Mouse (Mus musculus) midbrain, embryonic 10.5 days (tissue): Measurements from ENCODE around the gene Bco2. TPM values are rescaled to one million over a fixed set of nuclear protein-coding genes. Genes with fewer than 3 reads are reported as not detected.

Experiments used
- DNase-seq: peaks from one replicate; pipeline ENCODE4 v3.0.0-alpha.2; 2017; ENCODE audit warnings: low spot score
- H3K27ac ChIP-seq: fragments of 300-500 bp; sonication (generic); replicated peaks from 2 replicates; pipeline ENCODE4 v1.5.1; 2016; ENCODE audit warnings: mild to moderate bottlenecking
- H3K27me3 ChIP-seq: fragments of 300-500 bp; sonication (generic); 2 replicates; pipeline ENCODE4 v1.6.1; 2016; ENCODE audit warnings: low read depth, mild to moderate bottlenecking; ENCODE audit not compliant: poor library complexity, severe bottlenecking
- H3K36me3 ChIP-seq: fragments of 300-500 bp; sonication (generic); 2 replicates; pipeline ENCODE4 v1.6.1; 2016; ENCODE audit warnings: mild to moderate bottlenecking, moderate library complexity
- H3K4me1 ChIP-seq: fragments of 300-500 bp; sonication (generic); 2 replicates; pipeline ENCODE4 v1.6.1; 2016
- H3K4me3 ChIP-seq: fragments of 300-500 bp; sonication (generic); 2 replicates; pipeline ENCODE4 v1.5.1; 2016; ENCODE audit warnings: mild to moderate bottlenecking, moderate library complexity
- H3K9me3 ChIP-seq: fragments of 300-500 bp; sonication (generic); replicated peaks from 2 replicates; pipeline ENCODE4 v1.6.1; 2016; ENCODE audit warnings: mild to moderate bottlenecking
- whole genome bisulfite sequencing: fragments of 180-500 bp; shearing (Covaris S2); methylation state at CpG from one replicate; pipeline ENCODE4 v1.1.7; 2016; 5-methylcytosine and 5-hydroxymethylcytosine counted together
- polyA plus RNA-seq: library from polyadenylated mRNA; unstranded; fragments of >200 nt; fragmentation: Nextera tagmentation; extraction: Ambion mirVana; gene quantifications from 2 replicates; pipeline ENCODE4 v1.2.1, GENCODE M21; 2016

Gene Bco2
- polyA plus RNA-seq, 1 experiment from 2014 or later: 0.19 TPM

DNA sequence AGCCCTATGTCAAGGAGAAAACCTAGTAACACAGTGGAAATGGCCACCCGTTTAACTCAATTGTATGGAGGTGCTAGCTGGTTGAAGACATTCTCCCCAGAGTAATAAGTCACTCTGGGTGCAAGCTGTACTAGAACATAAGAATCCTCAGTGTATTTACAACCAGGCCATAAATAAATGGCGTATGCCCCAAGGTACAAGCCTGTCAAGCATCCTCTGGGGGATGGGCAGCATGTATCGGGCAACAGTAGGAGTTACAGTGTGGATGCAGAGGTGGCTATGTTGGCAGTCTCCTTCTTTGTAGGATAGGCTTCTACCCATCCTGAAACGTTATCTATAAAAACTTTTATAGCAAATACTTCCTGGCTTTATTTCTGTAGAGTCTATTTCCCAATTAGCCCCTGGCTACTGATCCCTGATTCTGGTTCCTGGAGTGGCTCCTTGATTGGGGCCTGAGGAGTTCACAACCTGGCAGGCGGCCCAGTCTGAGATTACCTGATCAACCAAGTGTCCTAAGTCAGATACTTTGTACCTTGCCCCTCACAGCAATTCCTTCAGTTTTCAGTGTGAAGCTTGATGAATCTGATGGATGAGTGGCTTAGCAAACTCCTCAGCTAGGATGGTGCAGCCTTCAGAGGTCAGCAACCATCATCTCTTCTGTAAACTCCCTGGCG, 30.3 kb upstream of the Bco2 start:
- H3K4me3 ChIP-seq: no peak overlapping the region
- WGBS: 84% methylated on average over 6 of the region's 6 CpGs
- DNase-seq: no peak
- H3K36me3 ChIP-seq: no peaks in the 10 kb centered on the region
- H3K9me3 ChIP-seq: no peaks in the 10 kb centered on the region
- H3K27ac ChIP-seq: no peak overlapping the region
- no peaks in the 10 kb centered on the region for H3K27me3 ChIP-seq
- peaks cover 4% of the 10 kb centered on the region for H3K4me1 ChIP-seq

DNA sequence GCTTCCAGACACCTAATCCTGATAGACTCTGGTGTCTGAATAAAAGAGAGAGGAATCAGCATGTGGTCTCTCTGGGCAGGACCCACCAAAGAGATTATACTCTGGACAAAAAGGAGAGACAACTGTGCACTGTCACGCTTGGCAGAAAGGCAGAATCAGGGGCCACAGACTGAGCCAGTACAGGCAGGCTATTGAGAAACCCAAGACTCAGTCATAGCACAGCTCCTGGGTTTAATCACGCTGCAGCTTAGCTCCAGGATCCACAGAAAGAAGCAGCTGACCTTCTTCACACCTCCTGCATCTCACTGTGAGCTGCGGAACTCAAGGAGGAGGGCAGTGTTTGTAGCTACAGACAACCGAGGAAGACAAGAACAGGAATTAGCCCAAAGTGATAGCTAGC, 25.4 kb upstream of the Bco2 start:
- DNase-seq: no peak
- H3K4me3 ChIP-seq: no peak overlapping the region
- no peaks in the 10 kb centered on the region for H3K9me3 ChIP-seq
- WGBS: 17% methylated on average over 4 of the region's 4 CpGs
- peaks cover 6% of the 10 kb centered on the region for H3K4me1 ChIP-seq
- H3K36me3 ChIP-seq: no peaks in the 10 kb centered on the region
- H3K27me3 ChIP-seq: no peaks in the 10 kb centered on the region
- no peak overlapping the region for H3K27ac ChIP-seq

DNA sequence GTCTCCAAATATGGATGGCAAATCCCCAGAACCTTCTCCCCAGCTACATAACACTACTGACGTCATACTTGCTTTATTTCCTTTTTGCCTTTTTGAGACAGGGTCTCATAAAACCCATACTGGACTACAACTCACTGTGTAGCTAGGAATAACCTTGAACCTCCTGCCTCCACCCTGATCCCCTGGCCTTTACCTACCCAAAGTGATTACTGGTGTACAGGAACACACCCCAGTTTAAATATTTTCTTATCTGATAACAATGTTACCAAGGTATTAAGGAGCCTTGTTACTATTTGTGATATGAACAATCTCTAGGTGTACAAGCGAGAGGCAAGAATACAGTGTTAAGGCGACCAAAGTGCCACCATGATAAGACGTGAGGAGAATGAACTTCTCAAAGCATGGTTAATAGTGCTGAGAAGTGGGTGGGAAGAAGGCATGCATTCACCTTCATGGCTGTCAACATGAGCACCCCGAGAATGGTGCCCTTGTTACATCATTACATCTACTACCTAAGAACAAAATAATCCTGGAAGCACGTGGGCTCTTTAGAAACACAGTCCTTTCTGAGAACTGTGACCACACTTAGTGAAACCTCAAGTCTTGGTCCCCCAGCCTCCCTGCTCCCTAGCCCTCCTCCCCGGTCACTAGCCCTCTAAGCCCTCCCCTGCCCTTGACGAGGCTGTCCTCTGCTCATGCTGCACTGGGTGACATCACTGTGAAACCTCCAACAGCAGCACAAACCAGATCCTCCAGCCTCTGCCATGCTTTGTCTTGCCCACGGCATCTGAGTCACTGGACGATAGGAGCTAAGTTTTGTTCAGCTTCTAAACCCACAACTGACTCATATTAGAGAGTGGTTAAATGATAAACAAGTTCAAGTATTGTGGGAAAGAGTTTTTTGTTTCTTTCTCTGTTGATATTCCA, 14.9 kb upstream of the Bco2 start:
- Histone ChIP-seq H3K27me3 (no peaks in the 10 kb centered on the region), H3K27ac (no peak overlapping the region), H3K4me1 (no peaks in the 10 kb centered on the region), H3K4me3 (no peak overlapping the region), H3K36me3 (no peaks in the 10 kb centered on the region), H3K9me3 (no peaks in the 10 kb centered on the region)
- no peak for DNase-seq
- 81% methylated on average over 10 of the region's 10 CpGs for WGBS

DNA sequence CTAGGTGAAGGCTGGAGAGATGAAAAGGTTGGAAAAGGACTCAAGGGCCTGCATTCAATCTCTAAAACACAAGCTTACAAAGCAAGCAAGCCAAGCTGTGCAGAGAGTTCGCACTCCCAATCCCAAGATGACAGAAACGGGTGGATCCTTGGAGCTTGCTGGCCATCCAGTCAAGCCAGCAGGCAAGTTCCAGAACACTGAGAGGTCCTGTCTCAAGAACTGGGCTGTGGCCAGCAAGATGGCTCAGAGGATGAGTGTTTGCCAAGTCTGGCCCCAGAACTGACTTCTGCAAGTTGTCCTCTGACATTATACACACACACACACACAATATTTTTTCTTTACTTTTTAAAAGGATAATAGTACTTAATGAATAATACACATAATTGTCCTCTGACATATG, 12.9 kb upstream of the Bco2 start:
- Histone ChIP-seq H3K27ac (no peak overlapping the region), H3K4me3 (no peak overlapping the region), H3K4me1 (no peaks in the 10 kb centered on the region), H3K36me3 (no peaks in the 10 kb centered on the region), H3K27me3 (no peaks in the 10 kb centered on the region), H3K9me3 (no peaks in the 10 kb centered on the region)
- DNase-seq: no peak
- WGBS: 86% methylated on average over 2 of the region's 2 CpGs

DNA sequence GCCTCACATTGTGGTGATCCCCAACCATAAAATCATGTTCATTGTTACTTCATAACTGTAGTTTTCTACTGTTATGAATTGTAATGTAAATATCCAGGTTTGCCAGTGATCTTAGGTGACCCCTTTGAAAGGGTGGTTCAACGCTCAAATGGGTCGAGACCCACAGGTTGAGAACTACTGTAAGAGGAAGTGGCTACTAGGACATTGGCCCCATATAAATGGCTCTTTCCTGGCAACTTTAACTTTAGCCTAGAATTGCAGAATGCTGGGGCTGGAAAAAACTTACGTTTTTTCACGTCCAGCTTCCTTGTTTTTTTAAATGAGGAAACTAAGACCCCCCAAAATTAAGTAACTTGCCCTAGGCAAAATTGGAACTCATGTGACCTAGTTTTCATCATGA, 12.4 kb upstream of the Bco2 start:
- Histone ChIP-seq H3K36me3 (no peaks in the 10 kb centered on the region), H3K27me3 (no peaks in the 10 kb centered on the region), H3K9me3 (no peaks in the 10 kb centered on the region), H3K4me1 (no peaks in the 10 kb centered on the region), H3K4me3 (no peak overlapping the region), H3K27ac (no peak overlapping the region)
- no peak for DNase-seq
- 92% methylated on average over 4 of the region's 4 CpGs for WGBS

DNA sequence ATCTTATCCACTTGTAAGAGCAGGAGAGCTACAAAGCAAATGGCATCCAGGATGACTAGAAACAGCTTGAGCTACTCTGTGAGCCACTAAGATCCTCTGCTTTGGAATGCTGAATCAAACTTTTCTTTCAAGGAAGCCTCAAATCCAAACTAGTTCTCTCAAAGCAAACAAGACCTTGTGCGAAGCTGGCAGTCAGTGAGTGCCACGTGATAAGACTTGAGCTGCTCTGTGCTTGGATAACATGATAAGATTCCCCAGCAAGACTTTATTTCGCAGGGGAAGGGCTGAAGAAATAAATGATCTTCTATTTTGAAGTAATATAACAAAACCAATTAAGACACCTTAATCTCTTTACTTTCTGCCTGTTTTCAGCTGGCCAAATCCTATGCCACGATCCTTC, 11.0 kb upstream of the Bco2 start:
- Histone ChIP-seq H3K27me3 (no peaks in the 10 kb centered on the region), H3K9me3 (0 out of 2 replicates have a peak, but pooled peaks cover 6% of the 10 kb centered on the region), H3K27ac (no peak overlapping the region), H3K4me1 (no peaks in the 10 kb centered on the region), H3K4me3 (no peak overlapping the region), H3K36me3 (0 out of 2 replicates have a peak, but pooled peaks cover 3% of the 10 kb centered on the region)
- no peak for DNase-seq
- 80% methylated on average over 4 of the region's 4 CpGs for WGBS

DNA sequence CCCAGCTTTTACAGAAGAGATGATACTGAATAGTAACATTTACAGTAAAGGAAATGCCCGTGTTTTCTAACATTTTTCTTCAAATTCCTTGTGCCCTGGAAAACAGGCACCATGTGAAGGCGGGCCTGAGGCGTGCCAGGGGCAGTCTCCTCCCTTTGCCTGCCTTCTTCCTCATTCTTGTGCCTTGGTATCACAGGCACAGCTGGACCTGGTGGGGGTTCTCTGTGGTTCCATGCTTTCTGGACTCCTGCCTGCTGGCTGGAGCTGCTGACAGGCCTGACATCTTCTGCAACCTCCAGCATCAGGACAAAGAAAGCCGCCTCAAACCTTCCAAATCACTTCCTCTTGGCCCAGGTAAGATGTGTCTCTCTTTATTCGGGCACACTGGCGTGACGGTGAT, 10.2 kb upstream of the Bco2 start:
- Histone ChIP-seq H3K27ac (no peak overlapping the region), H3K36me3 (0 out of 2 replicates have a peak, but pooled peaks cover 4% of the 10 kb centered on the region), H3K4me3 (no peak overlapping the region), H3K9me3 (0 out of 2 replicates have a peak, but pooled peaks cover 8% of the 10 kb centered on the region), H3K27me3 (no peaks in the 10 kb centered on the region), H3K4me1 (no peaks in the 10 kb centered on the region)
- no peak for DNase-seq
- 82% methylated on average over 7 of the region's 7 CpGs for WGBS

DNA sequence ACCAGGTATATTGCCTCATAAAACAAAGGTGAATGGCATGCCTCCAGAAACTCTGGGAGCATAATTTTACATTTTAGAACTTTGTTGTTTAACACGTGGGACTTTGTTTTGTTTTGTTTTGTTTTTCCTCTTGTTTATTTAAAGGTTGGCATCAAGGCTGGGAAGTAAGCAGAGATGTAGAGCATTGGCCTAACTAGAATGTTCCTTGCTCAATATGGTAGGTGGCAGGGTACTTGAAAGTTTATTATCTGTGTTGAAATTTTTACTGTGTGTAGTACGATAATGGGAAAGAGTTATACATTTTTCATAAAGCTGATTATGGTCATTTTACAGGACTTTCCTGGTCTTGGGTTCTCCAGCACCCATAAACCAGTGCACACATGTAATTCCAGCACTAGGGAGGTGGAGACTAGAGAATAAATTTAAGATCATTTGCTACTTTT, 7.0 kb upstream of the Bco2 start:
- 0 out of 2 replicates have a peak, but pooled peaks cover 8% of the 10 kb centered on the region for H3K9me3 ChIP-seq
- no peak for DNase-seq
- no peak overlapping the region for H3K4me3 ChIP-seq
- 0 out of 2 replicates have a peak, but pooled peaks cover 4% of the 10 kb centered on the region for H3K36me3 ChIP-seq
- H3K4me1 ChIP-seq: no peaks in the 10 kb centered on the region
- H3K27me3 ChIP-seq: no peaks in the 10 kb centered on the region
- 90% methylated on average over 2 of the region's 2 CpGs for WGBS
- no peak overlapping the region for H3K27ac ChIP-seq

DNA sequence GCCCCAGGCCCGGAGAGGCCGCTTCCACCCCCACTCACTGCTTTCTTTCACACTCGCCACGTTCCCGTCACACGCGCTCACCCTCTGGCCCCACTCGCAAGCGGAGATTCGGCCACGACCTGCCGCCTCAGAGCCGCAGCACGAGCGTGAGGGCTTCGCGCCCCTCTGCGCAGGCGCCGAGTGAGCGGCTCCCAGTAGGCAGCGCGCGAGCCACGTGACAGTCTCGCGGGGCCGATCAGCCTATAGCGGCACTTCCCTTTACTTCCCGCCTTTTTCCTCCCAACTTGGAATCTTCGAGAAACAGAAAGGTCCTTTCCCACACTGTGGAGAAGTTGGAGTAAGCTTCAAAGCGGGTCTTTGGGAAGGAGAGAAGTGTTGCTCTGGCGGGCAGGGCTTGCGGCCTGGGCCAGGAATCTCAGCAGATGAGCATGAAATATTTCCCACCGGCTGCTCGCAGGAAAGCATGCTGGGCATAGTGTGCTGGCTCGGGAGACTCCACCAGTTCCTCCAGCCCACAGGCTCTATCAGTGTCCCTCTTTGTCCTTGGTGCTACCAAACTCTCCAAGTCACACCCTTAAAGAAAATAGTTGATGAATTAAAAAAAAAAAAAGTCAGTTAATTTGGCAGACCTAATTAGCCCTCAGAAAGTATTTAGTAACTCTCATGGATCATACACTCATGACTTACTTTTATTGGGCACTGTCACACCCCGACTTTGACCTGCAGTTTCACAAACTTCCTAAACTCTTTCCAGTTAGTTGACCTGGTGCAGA, 6.3 kb upstream of the Bco2 start, which contains the start of gene Tex12:
TSS of gene Tex12 (minus strand) at position 181 of the 773 bp plus-strand sequence.
- H3K4me3 ChIP-seq: no peak within 1 kb of the TSS
- 0 out of 2 replicates have a peak, but pooled peaks cover 4% of the 10 kb centered on the region for H3K36me3 ChIP-seq
- DNase-seq: no peak
- no peak within 1 kb of the TSS for H3K27ac ChIP-seq
- 0 out of 2 replicates have a peak, but pooled peaks cover 8% of the 10 kb centered on the region for H3K9me3 ChIP-seq
- 88% methylated on average over 38 of the region's 38 CpGs for WGBS
- H3K27me3 ChIP-seq: no peaks in the 10 kb centered on the region
- H3K4me1 ChIP-seq: no peaks in the 10 kb centered on the region

DNA sequence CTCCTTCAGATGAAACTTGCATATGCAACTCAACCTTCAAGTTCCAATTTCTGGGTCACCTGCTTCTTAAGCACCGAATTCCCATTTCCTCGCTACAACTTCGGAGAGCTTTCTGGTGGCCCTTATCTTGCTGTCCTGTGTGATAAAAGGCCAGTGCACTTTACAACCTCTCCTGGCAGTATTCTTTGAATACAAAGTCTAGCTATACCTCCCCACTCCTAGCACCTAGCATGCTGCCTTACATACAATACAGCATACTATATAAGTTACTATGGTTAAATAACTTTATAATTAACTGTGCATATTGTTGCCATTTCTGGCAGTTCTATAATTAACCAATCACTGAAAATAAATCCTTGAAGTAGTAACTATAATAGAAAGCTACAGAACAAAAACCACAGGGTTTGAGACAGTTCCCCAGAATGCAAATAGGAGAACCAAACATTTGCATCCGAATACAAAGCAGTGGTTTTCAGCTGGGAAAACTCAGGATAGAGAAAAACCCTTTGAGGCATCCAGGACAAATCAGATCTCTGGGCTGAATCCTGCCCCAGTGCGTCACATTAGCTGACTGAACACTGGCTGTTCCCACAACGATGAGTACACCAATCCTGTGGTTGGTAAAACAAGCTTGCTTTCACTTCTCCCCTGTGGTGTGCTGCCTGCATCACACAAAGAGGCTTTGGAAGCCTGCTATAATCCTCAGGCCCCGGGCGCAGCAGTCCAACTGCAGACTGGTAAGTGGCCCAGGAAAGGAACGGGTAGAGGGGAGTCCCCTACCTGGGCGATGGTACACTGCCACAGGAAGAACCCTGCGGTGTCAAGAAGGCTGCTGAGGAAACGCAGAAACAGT, 514 bp downstream of the Bco2 start, which contains the start of gene Il18:
TSS of gene Il18 (plus strand) at position 587 of the 853 bp plus-strand sequence.
- whole genome bisulfite sequencing: 24% methylated on average over 12 of the region's 12 CpGs
- H3K27me3 ChIP-seq: no peaks in the 10 kb centered on the region
- H3K4me1 ChIP-seq: peaks cover 22% of the 10 kb centered on the region
- peak within 1 kb of the TSS; percentile 89 for H3K27ac ChIP-seq
- peak within 1 kb of the TSS; percentile 46 for H3K4me3 ChIP-seq
- peak; percentile 81 for DNase-seq
- H3K9me3 ChIP-seq: no peaks in the 10 kb centered on the region
- H3K36me3 ChIP-seq: no peaks in the 10 kb centered on the region

DNA sequence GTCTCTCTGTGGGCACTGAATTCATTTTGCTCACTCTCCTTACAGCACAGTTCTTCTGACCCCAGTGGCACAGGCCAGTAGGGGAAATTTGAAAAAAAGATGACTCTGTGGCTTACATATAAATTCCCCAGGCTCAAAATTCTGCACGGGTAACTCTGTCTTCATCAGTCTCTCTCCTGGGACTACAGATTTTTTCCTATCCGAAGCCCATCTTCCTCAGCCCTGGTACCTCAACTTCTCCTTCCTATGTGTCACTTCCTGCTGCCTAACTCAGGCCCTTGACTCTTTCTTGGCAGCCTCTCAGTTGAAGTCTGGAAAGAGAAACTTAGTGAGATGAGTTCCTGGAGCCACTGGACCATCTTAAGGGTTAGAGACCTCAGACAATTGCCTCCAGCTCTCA, 1.4 kb downstream of the Bco2 start:
- no peak overlapping the region for H3K4me3 ChIP-seq
- WGBS: 83% methylated on average over 2 of the region's 2 CpGs
- no peaks in the 10 kb centered on the region for H3K27me3 ChIP-seq
- H3K4me1 ChIP-seq: peaks cover 22% of the 10 kb centered on the region
- no peaks in the 10 kb centered on the region for H3K9me3 ChIP-seq
- H3K36me3 ChIP-seq: no peaks in the 10 kb centered on the region
- DNase-seq: no peak
- peak overlapping the region; percentile 89 for H3K27ac ChIP-seq
